Mouse (Mus musculus) stomach, postnatal 0 days (tissue): Measurements from ENCODE around the gene Sdhd. TPM values are rescaled to one million over a fixed set of nuclear protein-coding genes. Genes with fewer than 3 reads are reported as not detected.
"Not testable (repeated sequence)": the region's sequence is repeated elsewhere in the genome, so short reads cannot be mapped to it uniquely, and the experiment has no call there.

Experiments used
- ATAC-seq: fragments of 200-750 bp; cut with Nextera tagmentation; 2 replicates; pipeline ENCODE4 v1.8.0; 2017; ENCODE audit not compliant: low FRiP score, low TSS enrichment
- DNase-seq: peaks from one replicate; pipeline ENCODE4 v3.0.0-alpha.2; 2016; ENCODE audit warnings: low spot score
- H3K27ac ChIP-seq: fragments of 300-500 bp; sonication (generic); replicated peaks from 2 replicates; pipeline ENCODE4 v1.5.1; 2014; ENCODE audit warnings: mild to moderate bottlenecking, control low read depth
- H3K27me3 ChIP-seq: fragments of 300-500 bp; sonication (generic); 2 replicates; pipeline ENCODE4 v1.6.1; 2014; ENCODE audit warnings: low read length; ENCODE audit not compliant: control insufficient read depth, insufficient read depth
- H3K36me3 ChIP-seq: fragments of 300-500 bp; sonication (generic); 2 replicates; pipeline ENCODE4 v1.6.1; 2014; ENCODE audit warnings: low read length, mixed read lengths; ENCODE audit not compliant: control insufficient read depth, insufficient read depth
- H3K4me1 ChIP-seq: fragments of 300-500 bp; sonication (generic); replicated peaks from 2 replicates; pipeline ENCODE4 v1.6.1; 2014; ENCODE audit warnings: antibody characterized with exemption; ENCODE audit not compliant: control insufficient read depth, insufficient read depth
- H3K4me2 ChIP-seq: fragments of 300-500 bp; sonication (generic); replicated peaks from 2 replicates; pipeline ENCODE4 v1.6.1; 2014; ENCODE audit warnings: low read depth, mild to moderate bottlenecking, control low read depth, moderate library complexity
- H3K4me3 ChIP-seq: fragments of 300-500 bp; sonication (generic); 2 replicates; pipeline ENCODE4 v1.5.1; 2014; ENCODE audit warnings: low read depth, low read length, control low read depth
- H3K9ac ChIP-seq: fragments of 300-500 bp; sonication (generic); 2 replicates; pipeline ENCODE4 v1.6.1; 2014; ENCODE audit warnings: mild to moderate bottlenecking, low read length, control low read depth, mixed read lengths
- H3K9me3 ChIP-seq: fragments of 300-500 bp; sonication (generic); 2 replicates; pipeline ENCODE4 v1.6.1; 2016; ENCODE audit warnings: low read length; ENCODE audit not compliant: control insufficient read depth
- CTCF ChIP-seq: IDR thresholded peaks from 2 replicates; pipeline ENCODE4 v1.5.1; 2016; ENCODE audit warnings: antibody characterized with exemption, low read depth, mild to moderate bottlenecking, moderate library complexity
- EP300 ChIP-seq: optimal IDR thresholded peaks from 2 replicates; pipeline ENCODE3; 2016; ENCODE audit warnings: antibody characterized with exemption
- WGBS: fragments of 180-500 bp; shearing (Covaris S2); extraction: QIAGEN DNeasy Blood & Tissue Kit; methylation state at CpG from one replicate; pipeline ENCODE4 v1.1.7; 2014; 5-methylcytosine and 5-hydroxymethylcytosine counted together
- polyA plus RNA-seq: library from polyadenylated mRNA; unstranded; fragments of >200 nt; fragmentation: Nextera tagmentation; extraction: Ambion mirVana; gene quantifications from 2 replicates; pipeline ENCODE4 v1.2.1, GENCODE M21; 2015

Sdhd gene
- polyA plus RNA-seq, 1 experiment from 2014 or later, result 428 TPM

GRCm38 (mm10) chr9:50632016-50632688, 28.5 kb upstream of the Sdhd start:
- Histone ChIP-seq H3K4me3 (no peak overlapping the region), H3K4me1 (no peaks in the 10 kb centered on the region), H3K4me2 (no peak overlapping the region), H3K9me3 (no peaks in the 10 kb centered on the region), H3K36me3 (no peaks in the 10 kb centered on the region; the same call in 1 of the 2 replicates), H3K27me3 (no peaks in the 10 kb centered on the region), H3K9ac (no peak overlapping the region), H3K27ac (no peak overlapping the region)
- WGBS, result 80% methylated on average over 6 of the region's 6 CpGs
- ATAC-seq (peak; percentile 67; the same call in 1 of the 2 replicates), DNase-seq (peak; percentile 17)
- TF ChIP-seq EP300 (no peak), CTCF (no peak)

GRCm38 (mm10) chr9:50630903-50631302, 27.3 kb upstream of the Sdhd start:
- not testable (repeated sequence) for H3K4me2 ChIP-seq, H3K9ac ChIP-seq, H3K9me3 ChIP-seq, H3K4me1 ChIP-seq, H3K36me3 ChIP-seq, ATAC-seq, H3K4me3 ChIP-seq, H3K27me3 ChIP-seq, DNase-seq, H3K27ac ChIP-seq
- WGBS, result 96% methylated on average over 6 of the region's 8 CpGs

- H3K4me2 ChIP-seq, result peak overlapping the region; percentile 80
- ATAC-seq (no peak), DNase-seq (no peak)
- 0 out of 2 replicates have a peak, but pooled peaks cover 2% of the 10 kb centered on the region for H3K36me3 ChIP-seq
- no peak overlapping the region for H3K9ac ChIP-seq
- H3K27ac ChIP-seq, result no peak overlapping the region
- WGBS, result 60% methylated on average over 9 of the region's 9 CpGs
- no peaks in the 10 kb centered on the region; the same call in 1 of the 2 replicates for H3K4me1 ChIP-seq
- H3K27me3 ChIP-seq, result no peaks in the 10 kb centered on the region
- H3K4me3 ChIP-seq, result peak overlapping the region; percentile 92
- H3K9me3 ChIP-seq, result no peaks in the 10 kb centered on the region
- no peak for TF ChIP-seq EP300
Observed at GRCm38 (mm10) chr9:50617794-50618330, 14.2 kb upstream of the Sdhd start.

- WGBS, result under 1% methylated on average over 67 of the region's 81 CpGs
- peak; percentile 89 for DNase-seq
- no peak for TF ChIP-seq EP300
- TF ChIP-seq CTCF, result peak; percentile 42
Observed at GRCm38 (mm10) chr9:50616766-50617603, 13.4 kb upstream of the Sdhd start, which contains the start of the genes Pih1d2 and Nkapd1. TSS of gene Pih1d2 (plus strand) at chr9:50617321. TSS of gene Nkapd1 (minus strand) at chr9:50617464.

GRCm38 (mm10) chr9:50616161-50616560, 12.5 kb upstream of the Sdhd start:
- Histone ChIP-seq H3K27me3 (no peaks in the 10 kb centered on the region), H3K9me3 (no peaks in the 10 kb centered on the region), H3K36me3 (peaks cover 2% of the 10 kb centered on the region; the same call in 1 of the 2 replicates), H3K4me2 (peak overlapping the region; percentile 80), H3K27ac (peak overlapping the region; percentile 99), H3K4me3 (peak overlapping the region; percentile 92), H3K9ac (peak overlapping the region; percentile 90), H3K4me1 (no peaks in the 10 kb centered on the region; the same call in 1 of the 2 replicates)
- TF ChIP-seq CTCF (no peak), EP300 (no peak)
- DNase-seq (no peak), ATAC-seq (no peak)
- 31% methylated on average over 11 of the region's 11 CpGs for WGBS

More at GRCm38 (mm10) chr9:50616766-50617603, 13.4 kb upstream of the Sdhd start, which contains the start of the genes Pih1d2 and Nkapd1:
- Histone ChIP-seq H3K27ac (peak within 1 kb of the TSS; percentile 99), H3K9ac (peak within 1 kb of the TSS; percentile 90), H3K36me3 (peaks cover 2% of the 10 kb centered on the region; the same call in 1 of the 2 replicates), H3K27me3 (no peaks in the 10 kb centered on the region), H3K9me3 (no peaks in the 10 kb centered on the region), H3K4me2 (peak within 1 kb of the TSS; percentile 80), H3K4me3 (peak within 1 kb of the TSS; percentile 92), H3K4me1 (no peaks in the 10 kb centered on the region; the same call in 1 of the 2 replicates)
- ATAC-seq, result peak; percentile 95
